Mouse (Mus musculus): ENCODE measurements around the gene Klk1b8. TPM values are rescaled to one million over a fixed set of nuclear protein-coding genes. Genes with fewer than 3 reads are reported as not detected.
"Not testable (repeated sequence)": the region's sequence is repeated elsewhere in the genome, so short reads cannot be mapped to it uniquely, and the experiment has no call there.

Klk1b8 gene
- polyA plus RNA-seq, 1 experiment: not detected

DNA sequence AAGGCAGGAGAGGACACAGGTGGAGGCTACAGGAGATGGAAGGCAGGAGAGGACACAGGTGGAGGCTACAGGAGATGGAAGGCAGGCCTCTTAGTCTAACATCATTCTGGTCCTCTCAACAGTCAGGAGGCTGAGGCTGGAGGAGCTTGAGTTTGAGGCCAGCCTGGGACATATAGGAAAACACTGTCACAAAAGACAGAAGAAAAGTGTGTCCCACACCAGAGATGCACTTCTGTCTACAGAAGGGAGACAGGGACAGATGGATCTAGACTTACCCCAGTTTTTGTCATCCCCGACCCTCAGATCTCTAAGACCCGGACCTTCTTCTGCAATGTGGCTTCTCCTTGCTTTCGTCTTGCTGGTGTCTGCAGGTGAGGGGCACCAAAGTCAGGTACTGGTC, 17.0 kb upstream of the Klk1b8 start, which contains the start of gene Klk15:
Klk15 (plus strand) TSS at position 301 of the 400 bp plus-strand sequence.
- no peaks in the 10 kb centered on the region for H3K79me2 ChIP-seq (ENCODE audit: control insufficient read depth, insufficient read depth)
- no peaks in the 10 kb centered on the region for H3K36me3 ChIP-seq (ENCODE audit: control insufficient read depth, insufficient read depth)
- H3K27me3 ChIP-seq (ENCODE audit: control insufficient read depth, insufficient read depth, insufficient read length): no peaks in the 10 kb centered on the region
- no peak within 1 kb of the TSS for H3K4me3 ChIP-seq (ENCODE audit: insufficient read depth, poor library complexity, severe bottlenecking)
- TF ChIP-seq FOSL1 (IDR thresholded peaks at IDR 0.05; ENCODE audit: insufficient read depth, low read length, poor library complexity, severe bottlenecking) (no peak), CTCF (IDR thresholded peaks at IDR 0.05; ENCODE audit: control insufficient read depth, insufficient read depth, insufficient read length) (no peak), USF1 (IDR thresholded peaks at IDR 0.05; ENCODE audit: low read depth) (no peak), CEBPB (IDR thresholded peaks at IDR 0.05; ENCODE audit: low read depth) (no peak), MYOD1 (IDR thresholded peaks at IDR 0.05; ENCODE audit: control insufficient read depth, insufficient read length, low read depth) (no peak), MAX (IDR thresholded peaks at IDR 0.05) (no peak), MYOG (IDR thresholded peaks at IDR 0.05; ENCODE audit: control insufficient read depth, extremely low read depth, insufficient read length) (no peak)
- no peaks in the 10 kb centered on the region for H3K79me3 ChIP-seq (ENCODE audit: low read depth)
- H3ac ChIP-seq (ENCODE audit: control insufficient read depth, insufficient read length, low read depth): no peak within 1 kb of the TSS

DNA sequence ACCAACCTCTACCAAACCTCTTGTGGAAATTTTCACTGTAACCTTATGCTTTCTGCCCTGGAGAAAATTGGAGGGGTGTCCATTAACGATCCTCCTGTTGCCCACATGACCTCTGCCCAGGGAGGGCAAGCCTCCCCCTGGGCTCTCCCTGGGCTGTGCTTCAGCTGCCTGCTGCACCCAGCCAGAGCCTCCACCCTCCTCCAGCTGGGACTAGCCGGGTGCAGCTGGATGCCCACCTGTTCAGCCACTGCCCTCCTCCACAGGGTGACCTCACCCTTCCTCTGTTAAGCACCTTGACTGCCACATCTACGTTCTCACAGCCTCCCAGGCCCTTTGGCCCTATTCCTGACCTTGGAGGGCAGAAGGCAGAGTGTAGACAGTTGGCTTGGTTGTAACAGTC, 15.7 kb upstream of the Klk1b8 start:
- H3K36me3 ChIP-seq (ENCODE audit: control insufficient read depth, insufficient read depth): no peaks in the 10 kb centered on the region
- no peaks in the 10 kb centered on the region for H3K79me3 ChIP-seq (ENCODE audit: low read depth)
- no peaks in the 10 kb centered on the region for H3K27me3 ChIP-seq (ENCODE audit: control insufficient read depth, insufficient read depth, insufficient read length)
- H3K4me3 ChIP-seq (ENCODE audit: insufficient read depth, poor library complexity, severe bottlenecking): no peak overlapping the region
- TF ChIP-seq USF1 (IDR thresholded peaks at IDR 0.05; ENCODE audit: low read depth) (no peak), CTCF (IDR thresholded peaks at IDR 0.05; ENCODE audit: control insufficient read depth, insufficient read depth, insufficient read length) (no peak), MYOD1 (IDR thresholded peaks at IDR 0.05; ENCODE audit: control insufficient read depth, insufficient read length, low read depth) (no peak), MAX (IDR thresholded peaks at IDR 0.05) (no peak), MYOG (IDR thresholded peaks at IDR 0.05; ENCODE audit: control insufficient read depth, extremely low read depth, insufficient read length) (no peak), CEBPB (IDR thresholded peaks at IDR 0.05; ENCODE audit: low read depth) (no peak), FOSL1 (IDR thresholded peaks at IDR 0.05; ENCODE audit: insufficient read depth, low read length, poor library complexity, severe bottlenecking) (no peak)
- H3K79me2 ChIP-seq (ENCODE audit: control insufficient read depth, insufficient read depth): no peaks in the 10 kb centered on the region
- H3ac ChIP-seq (ENCODE audit: control insufficient read depth, insufficient read length, low read depth): no peak overlapping the region

GRCm38 (mm10) chr7:43936551-43936950, 13.9 kb upstream of the Klk1b8 start:
- Histone ChIP-seq H3ac (ENCODE audit: control insufficient read depth, insufficient read length, low read depth) (no peak overlapping the region), H3K36me3 (ENCODE audit: control insufficient read depth, insufficient read depth) (no peaks in the 10 kb centered on the region), H3K27me3 (ENCODE audit: control insufficient read depth, insufficient read depth, insufficient read length) (no peaks in the 10 kb centered on the region), H3K4me3 (ENCODE audit: insufficient read depth, poor library complexity, severe bottlenecking) (no peak overlapping the region), H3K79me3 (ENCODE audit: low read depth) (no peaks in the 10 kb centered on the region), H3K79me2 (ENCODE audit: control insufficient read depth, insufficient read depth) (no peaks in the 10 kb centered on the region)
- TF ChIP-seq MYOG (IDR thresholded peaks at IDR 0.05; ENCODE audit: control insufficient read depth, extremely low read depth, insufficient read length) (no peak), MYOD1 (IDR thresholded peaks at IDR 0.05; ENCODE audit: control insufficient read depth, insufficient read length, low read depth) (no peak), CTCF (IDR thresholded peaks at IDR 0.05; ENCODE audit: control insufficient read depth, insufficient read depth, insufficient read length) (no peak), CEBPB (IDR thresholded peaks at IDR 0.05; ENCODE audit: low read depth) (no peak), MAX (IDR thresholded peaks at IDR 0.05) (no peak), USF1 (IDR thresholded peaks at IDR 0.05; ENCODE audit: low read depth) (no peak), FOSL1 (IDR thresholded peaks at IDR 0.05; ENCODE audit: insufficient read depth, low read length, poor library complexity, severe bottlenecking) (no peak)

DNA sequence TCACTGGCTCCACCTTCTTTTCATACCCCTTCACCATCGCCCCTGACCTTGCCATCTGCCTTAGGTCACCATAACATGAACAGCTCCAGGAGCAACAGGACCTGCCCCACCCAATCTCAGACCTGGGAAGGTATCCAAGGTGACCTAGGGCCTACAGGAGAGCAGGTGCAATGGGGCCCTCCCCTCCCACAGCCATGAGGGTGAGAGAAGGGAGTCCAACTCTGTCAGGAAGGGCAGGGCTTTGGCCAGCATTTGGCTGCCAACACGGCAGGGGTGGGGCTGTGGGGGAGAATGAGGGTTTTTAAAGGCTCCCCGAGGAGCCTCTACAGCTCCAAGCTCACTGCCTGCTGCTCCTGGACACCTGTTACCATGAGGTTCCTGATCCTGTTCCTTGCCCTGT, 8.2 kb upstream of the Klk1b8 start:
- not testable (repeated sequence) for H3K79me2 ChIP-seq (ENCODE audit: control insufficient read depth, insufficient read depth); H3K36me3 ChIP-seq (ENCODE audit: control insufficient read depth, insufficient read depth); H3ac ChIP-seq (ENCODE audit: control insufficient read depth, insufficient read length, low read depth); H3K27me3 ChIP-seq (ENCODE audit: control insufficient read depth, insufficient read depth, insufficient read length); H3K79me3 ChIP-seq (ENCODE audit: low read depth); H3K4me3 ChIP-seq (ENCODE audit: insufficient read depth, poor library complexity, severe bottlenecking)

DNA sequence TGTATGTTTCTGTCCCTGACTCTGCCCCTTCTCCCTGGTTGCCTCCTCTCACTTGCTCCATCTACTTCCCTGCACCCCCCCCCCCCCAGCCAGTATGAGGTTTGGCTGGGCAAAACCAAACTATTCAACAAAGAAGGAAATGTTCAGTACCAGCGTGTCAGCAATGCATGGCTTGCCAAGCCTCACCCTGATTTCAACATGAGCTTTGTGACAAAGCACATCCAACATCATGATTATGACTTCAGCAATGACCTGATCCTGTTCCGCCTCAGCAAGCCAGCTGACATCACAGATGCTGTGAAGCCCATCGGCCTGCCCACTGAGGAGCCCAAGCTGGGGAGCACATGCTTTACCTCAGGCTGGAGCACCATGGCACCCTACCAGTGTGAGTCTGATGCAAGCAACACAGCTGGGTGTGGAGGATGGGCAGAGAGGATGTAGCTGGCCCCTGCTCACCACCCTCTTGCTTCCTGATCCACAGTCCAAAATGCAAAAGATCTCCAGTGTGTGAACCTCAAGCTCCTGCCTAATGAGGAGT, 5.7 kb upstream of the Klk1b8 start:
- no peak overlapping the region for H3ac ChIP-seq (ENCODE audit: control insufficient read depth, insufficient read length, low read depth)
- no peak overlapping the region for H3K4me3 ChIP-seq (ENCODE audit: insufficient read depth, poor library complexity, severe bottlenecking)
- no peaks in the 10 kb centered on the region for H3K79me2 ChIP-seq (ENCODE audit: control insufficient read depth, insufficient read depth)
- H3K36me3 ChIP-seq (ENCODE audit: control insufficient read depth, insufficient read depth): no peaks in the 10 kb centered on the region
- H3K27me3 ChIP-seq (ENCODE audit: control insufficient read depth, insufficient read depth, insufficient read length): no peaks in the 10 kb centered on the region
- TF ChIP-seq MYOD1 (IDR thresholded peaks at IDR 0.05; ENCODE audit: control insufficient read depth, insufficient read length, low read depth) (no peak), MYOG (IDR thresholded peaks at IDR 0.05; ENCODE audit: control insufficient read depth, extremely low read depth, insufficient read length) (no peak)
- no peaks in the 10 kb centered on the region for H3K79me3 ChIP-seq (ENCODE audit: low read depth)

- H3K36me3 ChIP-seq (ENCODE audit: control insufficient read depth, insufficient read depth): no peaks in the 10 kb centered on the region
- H3K79me3 ChIP-seq (ENCODE audit: low read depth): no peaks in the 10 kb centered on the region
- H3K4me3 ChIP-seq (ENCODE audit: insufficient read depth, poor library complexity, severe bottlenecking): no peak overlapping the region
- TF ChIP-seq CTCF (IDR thresholded peaks at IDR 0.05; ENCODE audit: control insufficient read depth, insufficient read depth, insufficient read length) (no peak), MYOG (IDR thresholded peaks at IDR 0.05; ENCODE audit: control insufficient read depth, extremely low read depth, insufficient read length) (no peak), USF1 (IDR thresholded peaks at IDR 0.05; ENCODE audit: low read depth) (no peak), CEBPB (IDR thresholded peaks at IDR 0.05; ENCODE audit: low read depth) (no peak), FOSL1 (IDR thresholded peaks at IDR 0.05; ENCODE audit: insufficient read depth, low read length, poor library complexity, severe bottlenecking) (no peak), MYOD1 (IDR thresholded peaks at IDR 0.05; ENCODE audit: control insufficient read depth, insufficient read length, low read depth) (no peak), MAX (IDR thresholded peaks at IDR 0.05) (no peak)
- H3K27me3 ChIP-seq (ENCODE audit: control insufficient read depth, insufficient read depth, insufficient read length): no peaks in the 10 kb centered on the region
- H3ac ChIP-seq (ENCODE audit: control insufficient read depth, insufficient read length, low read depth): no peak overlapping the region
- H3K79me2 ChIP-seq (ENCODE audit: control insufficient read depth, insufficient read depth): no peaks in the 10 kb centered on the region
Observed at GRCm38 (mm10) chr7:43952703-43953102, 2.2 kb downstream of the Klk1b8 start.

Data from C2C12 (cell line).